Mouse (Mus musculus) urinary bladder, adult 18-20 months (tissue): ENCODE data around the gene Fam151a.
A peak's percentile ranks its signal among the peaks of the same experiment; 100 is the strongest.
"Not testable (repeated sequence)": the region's sequence is repeated elsewhere in the genome, so short reads cannot be mapped to it uniquely, and the experiment has no call there.

Experiments
- DNase-seq, 2 experiments: peaks; one replicate each; pipeline ENCODE4 v3.0.0; 2022; ENCODE audit warnings: low spot score in 2 of 2, mixed read lengths in 2 of 2

Fam151a gene

DNA sequence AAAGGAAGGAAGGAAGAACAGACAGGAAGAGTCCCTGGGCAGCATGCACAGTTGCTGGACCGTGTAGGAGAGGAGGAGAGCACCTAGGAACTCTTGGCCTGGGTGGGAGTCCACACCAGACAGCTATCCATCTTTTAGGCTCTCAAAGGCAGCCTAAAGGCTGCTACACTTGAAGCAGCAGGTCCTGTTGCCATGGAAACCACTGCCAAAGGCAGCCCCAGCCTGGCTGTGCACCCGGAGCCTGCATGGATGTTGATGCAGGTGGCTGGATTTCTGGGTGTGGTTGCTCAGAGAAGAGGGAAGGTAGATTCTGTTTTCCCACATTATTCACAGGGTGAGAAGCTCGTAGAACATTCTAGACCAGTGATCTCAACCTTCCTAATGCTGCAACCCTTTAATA lies 43.3 kb downstream of the Fam151a start:
- no peak for DNase-seq

GRCm38 (mm10) chr4:106778116-106778788 lies 44.6 kb downstream of the Fam151a start:
- DNase-seq = peak; percentile 45 to 90

DNA sequence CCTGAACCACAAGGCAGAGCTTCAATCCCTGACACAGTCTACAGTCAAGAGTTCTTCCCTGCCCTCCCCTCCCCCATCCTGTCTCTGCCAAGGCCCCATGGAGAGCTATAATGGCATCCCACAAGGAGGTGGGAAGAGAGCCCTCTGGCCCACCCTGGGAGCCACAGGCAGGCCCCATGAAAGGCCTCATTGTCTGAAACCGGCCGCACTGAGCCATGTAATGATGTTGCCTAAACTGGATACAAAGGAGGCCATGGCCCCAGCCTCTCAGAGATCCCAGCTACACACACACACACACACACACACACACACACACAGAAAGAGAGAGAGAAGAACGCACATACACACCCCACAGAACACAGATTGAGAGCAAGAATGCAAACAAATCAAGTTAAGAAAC lies 46.4 kb downstream of the Fam151a start:
- no peak for DNase-seq

DNA sequence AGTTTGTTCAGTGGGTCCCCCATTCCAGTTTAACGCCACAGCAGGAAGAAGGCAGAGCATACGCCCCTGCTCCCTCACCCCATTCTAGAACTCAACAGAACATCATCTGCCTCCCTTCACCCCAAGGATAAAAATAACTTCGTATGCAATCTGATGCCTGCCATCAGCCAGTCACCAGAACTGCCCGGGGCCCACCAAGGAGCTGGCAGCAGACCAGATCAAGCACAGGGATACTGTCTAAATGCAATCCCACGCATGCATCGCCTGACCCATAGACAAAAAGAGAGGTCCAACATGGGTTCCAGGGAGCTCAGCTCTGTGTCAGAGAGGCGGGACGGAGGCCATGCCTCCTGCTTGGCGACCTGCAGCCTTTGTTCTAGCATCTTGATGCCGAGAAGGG lies 49.4 kb downstream of the Fam151a start:
- no peak for DNase-seq

GRCm38 (mm10) chr4:106784806-106785205 lies 51.1 kb downstream of the Fam151a start:
- no peak for DNase-seq

DNA sequence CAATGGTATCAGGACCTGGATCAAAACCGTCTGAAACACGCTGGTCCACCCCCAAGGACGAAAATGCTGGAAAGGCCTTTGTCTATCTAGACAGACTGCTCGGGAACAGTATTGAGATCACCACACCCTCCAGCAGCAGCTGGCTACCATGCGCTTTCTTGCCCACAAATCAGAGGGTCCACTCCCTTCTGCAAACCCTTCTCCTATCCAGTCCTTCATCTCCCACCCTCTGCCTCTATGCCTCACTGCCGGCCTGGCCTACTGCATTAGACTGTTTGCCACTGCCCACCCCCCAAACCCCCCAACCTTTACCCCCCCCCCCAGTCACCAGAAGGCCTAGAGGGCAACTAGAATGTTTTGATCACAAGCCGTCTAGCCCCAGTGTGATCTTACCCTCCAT lies 51.7 kb downstream of the Fam151a start:
- DNase-seq = no peak

GRCm38 (mm10) chr4:106785753-106786540 lies 52.3 kb downstream of the Fam151a start:
- DNase-seq = no peak

DNA sequence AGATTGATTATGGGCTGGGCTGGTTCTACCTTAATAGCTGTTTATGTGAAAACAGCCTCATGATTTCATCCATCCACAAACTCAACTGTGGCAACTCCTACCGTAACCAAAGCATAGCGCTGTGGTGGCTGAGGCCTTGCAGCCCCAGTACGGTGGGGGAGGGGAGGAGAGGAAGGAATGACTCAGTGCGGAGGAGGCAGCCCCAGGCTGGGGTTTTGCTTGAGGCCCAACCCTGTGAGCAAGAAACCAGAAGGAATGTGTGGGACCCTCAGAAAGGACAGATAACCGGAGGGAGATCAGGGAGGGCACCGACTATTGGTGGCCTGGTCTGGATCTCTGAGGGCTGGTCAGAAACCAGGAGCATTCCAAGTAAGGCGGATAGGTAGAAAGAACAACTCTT lies 54.1 kb downstream of the Fam151a start:
- DNase-seq = peak in 1 of 2 experiments; percentile 43

- DNase-seq = no peak
These were observed 54.9 kb downstream of the Fam151a start for GRCm38 (mm10) chr4:106788627-106789026.

GRCm38 (mm10) chr4:106789705-106790104 lies 56.0 kb downstream of the Fam151a start:
- no peak for DNase-seq

DNA sequence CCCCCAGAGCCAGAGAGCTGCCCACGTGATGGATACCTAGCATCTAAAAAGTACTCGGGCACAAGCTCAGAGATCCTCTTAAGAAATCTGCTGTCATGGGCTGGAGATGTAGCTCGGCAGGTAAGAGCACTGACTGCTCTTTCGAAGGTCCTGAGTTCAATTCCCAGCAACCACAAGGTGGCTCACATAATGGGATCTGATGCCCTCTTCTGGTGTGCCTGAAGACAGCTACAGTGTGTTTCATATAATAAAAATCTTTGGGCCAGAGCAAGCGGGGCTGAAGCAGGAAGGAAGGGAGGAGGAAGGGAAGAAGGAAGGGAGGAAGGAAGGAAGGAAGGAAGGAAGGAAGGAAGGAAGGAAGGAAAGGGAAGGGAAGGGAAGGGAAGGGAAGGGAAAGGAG lies 56.5 kb downstream of the Fam151a start:
- not testable (repeated sequence) for DNase-seq

DNA sequence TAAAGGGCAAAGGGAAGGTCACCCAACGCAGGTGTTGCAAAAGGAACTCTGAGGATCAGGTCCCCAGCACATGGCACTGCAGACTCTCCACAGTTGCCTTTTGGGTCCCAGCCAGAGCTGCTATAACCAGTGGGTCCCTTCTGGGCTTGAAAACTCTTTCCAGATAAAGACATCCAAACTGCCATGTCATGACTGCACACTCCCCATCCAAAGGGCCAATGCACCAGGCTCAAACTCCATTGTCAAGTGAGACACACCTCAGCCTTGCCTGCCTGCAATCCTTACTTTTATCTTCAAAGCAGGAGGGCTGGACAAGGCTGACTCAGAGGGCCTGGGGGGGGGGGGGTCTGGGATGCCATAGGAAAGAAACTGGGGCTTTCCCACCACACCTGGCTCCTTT lies 57.2 kb downstream of the Fam151a start:
- DNase-seq = no peak

GRCm38 (mm10) chr4:106792276-106792675 lies 58.6 kb downstream of the Fam151a start:
- no peak for DNase-seq

DNA sequence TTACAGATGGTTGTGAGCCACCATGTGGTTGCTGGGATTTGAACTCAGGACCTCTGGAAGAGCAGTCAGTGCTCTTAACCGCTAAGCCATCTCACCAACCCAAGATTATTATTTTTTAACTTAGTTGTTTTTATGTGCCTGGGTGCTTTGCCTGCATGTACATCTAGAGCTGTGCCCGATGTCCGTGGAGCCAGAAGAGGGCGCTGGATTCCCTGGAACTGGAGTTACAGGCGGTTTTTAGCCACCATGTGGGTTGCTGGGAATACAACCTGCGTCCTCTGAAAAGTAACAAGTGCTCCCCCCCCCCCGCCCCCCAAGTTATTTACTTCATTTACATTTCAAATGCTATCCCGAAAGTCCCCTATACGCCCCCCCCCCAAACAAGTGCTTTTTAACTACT lies 60.1 kb downstream of the Fam151a start:
- not testable (repeated sequence) for DNase-seq

DNA sequence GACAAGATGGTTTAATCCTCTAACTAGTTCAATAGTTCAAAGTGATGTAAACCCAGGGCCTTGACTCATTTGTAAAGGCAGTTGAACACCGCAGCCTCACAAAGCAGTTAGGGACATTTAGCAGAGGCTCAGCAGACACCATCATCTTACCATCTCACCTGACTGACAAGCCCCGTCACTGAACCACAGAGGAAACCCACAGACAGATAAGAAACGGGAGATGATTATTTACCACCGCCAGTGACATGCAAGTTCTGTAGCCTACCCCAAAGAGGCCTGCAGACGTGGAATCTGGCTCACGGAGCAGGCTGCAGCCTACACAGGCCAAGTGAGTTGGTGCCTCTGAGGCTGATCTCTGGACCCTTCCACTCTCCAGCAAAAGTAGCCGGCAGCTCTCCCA lies 60.6 kb downstream of the Fam151a start:
- DNase-seq = no peak

DNA sequence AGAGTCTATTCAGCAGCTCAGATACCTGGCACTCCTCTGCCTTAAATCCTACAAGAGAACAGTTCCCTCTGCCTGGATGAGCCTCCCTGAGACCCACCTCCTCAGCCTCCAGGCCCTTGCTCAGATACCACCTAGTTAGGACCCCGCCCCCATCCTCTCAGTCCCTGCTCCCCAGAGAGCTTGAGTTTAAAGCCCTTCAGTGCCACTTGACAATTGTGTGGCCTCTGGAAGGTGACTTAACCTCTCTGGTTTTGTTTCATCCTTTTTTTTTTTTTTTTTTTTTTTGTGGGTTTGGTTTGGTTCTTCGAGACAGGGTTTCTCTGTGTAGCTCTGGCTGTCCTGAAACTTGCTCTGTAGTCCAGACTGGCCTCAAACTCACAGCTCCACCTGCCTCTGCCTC lies 61.6 kb downstream of the Fam151a start:
- no peak for DNase-seq
